Mouse (Mus musculus): Measurements from ENCODE around the gene Shc4.

Shc4 gene

DNA sequence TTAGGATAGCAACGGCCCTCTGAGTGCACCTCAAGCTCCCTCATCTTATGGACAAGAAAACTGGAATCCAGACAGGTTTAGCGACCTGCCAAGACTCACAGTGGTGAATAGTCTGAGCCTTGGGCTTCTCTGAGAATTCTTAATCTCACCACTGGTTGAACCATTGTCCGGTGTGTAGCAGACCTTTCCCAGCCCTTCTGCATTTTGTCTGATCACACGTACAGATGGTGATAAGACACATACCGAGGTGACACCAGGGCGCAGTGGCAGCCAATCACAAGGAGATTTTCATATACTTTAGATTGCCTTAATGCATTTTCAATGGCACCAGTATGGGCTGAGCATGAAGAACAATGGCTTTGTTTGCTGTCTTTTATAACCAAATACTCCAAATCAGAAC, 95.5 kb downstream of the Shc4 start:
- no peak for DNase-seq

GRCm38 (mm10) chr2:125626536-125626935, 97.4 kb downstream of the Shc4 start:
- peak; percentile 77 for DNase-seq

DNA sequence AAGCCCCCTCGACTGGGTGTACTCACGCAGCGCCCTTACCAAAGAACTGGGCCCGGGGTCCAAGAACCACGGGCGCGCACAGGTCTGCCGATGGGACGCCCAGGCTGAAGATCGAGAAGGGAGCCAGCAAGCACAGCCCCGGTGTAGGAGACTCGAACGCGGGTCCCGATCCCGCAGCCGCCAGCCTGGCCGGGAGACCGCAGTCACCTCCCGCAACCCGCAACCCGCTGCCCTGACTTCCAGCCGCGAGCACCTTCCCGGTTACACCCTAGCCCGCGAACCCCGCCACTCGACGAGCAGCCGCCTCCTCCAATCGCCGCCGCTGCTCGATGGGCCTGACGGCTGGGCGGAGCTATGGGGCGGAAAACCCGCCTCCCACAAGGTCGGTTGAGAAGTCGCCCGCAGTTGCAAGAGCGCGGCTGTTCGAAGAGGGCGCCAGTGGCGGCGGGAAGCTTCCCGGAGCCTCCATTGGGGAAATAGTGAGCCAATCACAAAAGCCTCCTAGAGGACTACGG, 99.1 kb downstream of the Shc4 start, which contains the start of gene Cep152:
Cep152 (minus strand) TSS at position 277 of the 515 bp plus-strand sequence.
- peak; percentile 98 for DNase-seq

DNA sequence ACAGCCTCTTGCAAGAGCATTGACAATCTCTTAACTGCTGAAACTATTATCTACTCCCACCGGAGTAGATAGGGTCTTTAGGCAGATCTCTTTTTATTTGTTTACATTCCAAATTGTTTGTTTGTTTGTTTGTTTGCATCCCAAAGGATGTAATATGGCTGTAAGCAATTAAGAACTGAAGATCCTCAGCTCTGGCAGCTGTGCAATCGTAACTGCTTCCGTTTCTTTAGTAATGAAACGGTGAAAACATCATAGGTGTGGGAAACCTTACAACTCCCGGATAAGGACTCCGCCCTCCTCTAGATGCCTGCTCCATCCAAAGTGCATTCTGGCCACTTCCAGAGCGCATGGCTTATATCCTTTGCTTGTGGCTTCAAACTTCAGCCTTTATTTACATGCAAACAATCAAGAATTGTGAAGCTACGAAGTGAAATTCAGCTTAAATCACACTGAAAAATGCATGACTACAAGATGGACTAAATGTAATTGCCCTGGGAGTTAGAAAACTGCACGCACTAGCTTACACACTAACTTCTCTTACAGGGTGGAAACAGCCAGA, 99.7 kb downstream of the Shc4 start:
- DNase-seq: no peak

GRCm38 (mm10) chr2:125623211-125623610, 100.7 kb downstream of the Shc4 start:
- DNase-seq: no peak

- DNase-seq: no peak
These were observed 103.6 kb downstream of the Shc4 start for GRCm38 (mm10) chr2:125620213-125620907.

DNA sequence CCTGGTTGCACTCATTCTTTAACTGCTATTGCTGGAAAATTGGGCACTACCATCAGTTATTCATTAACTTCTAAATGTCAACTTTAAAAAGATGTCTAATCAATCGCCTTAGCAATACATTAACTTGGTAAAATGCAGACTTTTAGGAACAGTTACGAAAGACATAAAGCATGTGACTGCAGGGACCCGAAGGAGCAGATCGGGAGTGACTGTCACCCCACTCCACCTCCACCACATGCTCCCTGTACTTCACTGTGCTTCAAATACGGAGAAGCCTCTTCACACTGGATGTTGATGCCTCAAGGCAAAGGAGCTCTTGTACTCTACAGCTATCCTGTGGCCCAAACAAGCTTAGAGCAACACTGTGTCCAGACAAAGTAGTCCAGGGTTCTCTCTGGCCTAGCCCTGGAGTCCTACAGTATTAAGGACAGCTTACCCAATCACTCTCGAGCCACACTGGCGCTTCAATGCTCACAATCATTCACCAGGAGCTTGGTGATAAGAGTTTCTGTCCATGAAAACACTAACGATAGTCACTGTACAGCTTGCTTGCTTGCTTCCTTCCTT, 108.0 kb downstream of the Shc4 start:
- no peak for DNase-seq

GRCm38 (mm10) chr2:125615440-125615839, 108.5 kb downstream of the Shc4 start:
- DNase-seq: no peak

DNA sequence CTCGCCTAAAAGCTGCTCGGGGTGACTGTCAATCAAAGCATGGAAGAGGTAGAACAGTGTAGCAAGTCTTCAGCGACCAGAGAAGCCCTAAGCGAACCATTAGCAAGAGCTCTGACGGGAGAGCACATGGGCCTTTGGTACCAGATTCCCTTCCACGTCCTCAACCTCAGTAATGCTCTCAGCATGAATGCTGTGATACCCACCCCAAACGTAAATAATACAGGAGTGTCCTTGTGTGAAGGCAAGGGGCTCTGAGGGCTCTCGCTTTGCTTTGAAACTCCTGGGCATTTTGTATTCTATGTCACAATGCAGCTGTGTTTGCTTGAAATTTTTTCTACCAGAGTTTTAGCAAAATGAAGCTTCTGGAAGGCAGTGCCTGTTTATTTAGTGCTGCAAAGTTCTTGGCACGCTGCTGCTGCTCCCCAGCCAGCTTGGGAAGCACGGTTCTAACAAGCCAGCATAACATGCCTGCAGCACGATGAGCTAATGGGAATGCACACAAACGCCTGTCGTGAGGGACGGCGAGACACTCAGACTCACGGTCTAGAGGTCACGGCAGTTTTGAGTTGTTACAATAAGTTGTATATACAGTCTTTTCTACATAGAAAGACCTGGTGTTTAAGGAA, 117.6 kb downstream of the Shc4 start:
- no peak for DNase-seq

DNA sequence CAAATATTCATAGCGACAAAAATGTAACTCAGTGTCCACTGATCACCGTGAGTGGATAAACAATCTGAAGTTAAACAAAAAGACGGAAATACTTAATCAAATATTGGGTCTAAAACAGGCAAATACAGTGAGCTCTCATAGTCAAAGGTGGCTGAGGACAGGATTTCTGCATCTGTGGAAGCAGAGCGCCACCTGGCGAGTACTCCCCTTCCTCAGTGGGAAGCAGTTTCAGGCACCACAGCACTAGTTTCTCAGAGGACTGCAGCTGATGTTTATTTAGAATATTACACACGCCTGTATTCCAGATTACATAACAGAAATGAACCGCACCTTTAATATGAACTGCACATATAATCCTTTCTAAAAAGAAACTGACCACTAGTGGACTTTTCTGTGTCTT, 119.3 kb downstream of the Shc4 start:
- no peak for DNase-seq

- no peak for DNase-seq
These were observed 121.0 kb downstream of the Shc4 start for GRCm38 (mm10) chr2:125602970-125603369.

DNA sequence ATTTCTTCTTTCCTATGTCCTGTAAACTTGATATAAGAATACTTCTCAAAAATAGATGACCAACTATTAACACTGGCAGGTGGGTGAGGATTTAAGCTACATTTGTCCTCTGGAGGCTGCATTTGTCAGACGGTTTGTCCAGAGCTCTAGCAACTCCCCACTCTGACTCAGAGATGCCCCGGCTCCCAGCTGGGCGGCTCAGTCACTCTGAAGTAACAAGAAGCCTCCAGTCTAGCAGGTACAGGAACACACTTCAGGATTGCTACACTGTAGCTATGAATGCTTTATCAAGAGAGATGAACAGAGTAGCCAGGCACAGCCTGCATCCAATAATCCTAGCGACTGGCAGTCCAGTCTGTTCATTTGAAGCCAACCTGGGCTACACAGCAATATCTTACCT, 125.0 kb downstream of the Shc4 start:
- DNase-seq: no peak

DNA sequence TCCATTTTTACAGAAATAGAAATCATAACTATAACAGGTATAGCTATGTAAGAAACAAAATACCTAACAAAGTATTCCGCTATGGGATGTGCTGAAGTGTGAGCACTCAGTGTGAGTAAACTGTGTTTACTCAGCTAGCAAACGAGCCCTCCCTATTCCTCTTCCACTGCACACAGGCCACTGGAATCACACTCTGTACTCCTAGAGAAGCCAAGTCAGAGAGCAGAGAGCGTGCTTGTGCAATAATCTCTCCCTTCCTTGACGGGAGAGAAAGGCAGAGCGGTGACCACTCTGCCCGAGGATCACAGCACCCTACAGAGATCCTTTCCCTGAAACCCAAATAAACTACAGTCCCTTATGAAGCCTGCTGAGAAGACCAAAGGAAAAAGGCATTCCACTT, 125.7 kb downstream of the Shc4 start:
- no peak for DNase-seq

GRCm38 (mm10) chr2:125594786-125595185, 129.2 kb downstream of the Shc4 start:
- no peak for DNase-seq

- no peak for DNase-seq
These were observed 129.9 kb downstream of the Shc4 start for GRCm38 (mm10) chr2:125594072-125594471.

DNA sequence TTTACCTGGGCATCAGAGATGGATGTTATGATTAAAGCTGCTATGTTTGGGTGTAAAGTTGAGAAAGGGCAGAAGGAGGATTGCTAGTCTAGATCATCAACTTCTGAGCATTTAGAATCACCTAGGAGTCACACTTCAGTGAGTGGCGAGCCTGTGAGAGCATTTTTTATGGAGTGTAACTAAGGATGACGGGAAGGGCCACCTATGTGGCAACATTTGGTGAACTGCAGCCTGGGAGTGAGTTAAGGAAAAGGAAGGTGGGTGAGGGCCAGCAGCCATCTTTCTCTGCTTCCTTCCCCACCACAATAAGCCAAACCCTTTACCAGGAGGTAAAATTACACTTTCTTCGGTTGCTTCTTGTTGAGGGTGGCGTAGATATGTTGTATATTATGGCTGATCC, 132.1 kb downstream of the Shc4 start:
- no peak for DNase-seq

GRCm38 (mm10) chr2:125589287-125589686, 134.7 kb downstream of the Shc4 start:
- DNase-seq: no peak

DNA sequence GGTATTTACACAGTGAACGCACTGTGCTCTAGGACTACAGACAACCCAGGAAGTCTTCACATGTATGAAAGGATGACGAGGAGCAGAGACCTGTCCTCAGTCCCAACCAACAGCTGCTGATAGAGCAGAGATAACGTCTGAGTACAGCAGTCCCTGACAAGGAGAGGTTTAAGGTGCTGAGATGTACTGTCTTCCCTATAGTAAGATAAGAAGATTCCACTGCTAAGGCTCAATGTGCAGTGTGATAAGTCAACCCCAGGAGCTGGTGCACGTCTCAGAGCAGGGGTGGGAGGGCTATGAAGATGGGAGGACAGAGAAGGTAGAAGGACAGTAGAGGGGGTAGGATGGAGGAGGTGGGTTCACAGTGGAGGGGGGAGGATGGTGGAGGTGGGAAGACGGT, 142.9 kb downstream of the Shc4 start:
- no peak for DNase-seq

- no peak for DNase-seq
These were observed 146.3 kb downstream of the Shc4 start for GRCm38 (mm10) chr2:125577670-125578069.

All from kidney, adult 11 months (tissue).